Mouse (Mus musculus) layer of hippocampus, adult 6 months (tissue): ENCODE data around the gene Itgb2l. TPM values are rescaled to one million over a fixed set of nuclear protein-coding genes. Genes with fewer than 3 reads are reported as not detected.

Experiments
- long read RNA-seq, 2 experiments: library from polyadenylated mRNA; unstranded; transcript quantifications; one replicate each; pipeline ENCODE4 v2.0.0; 2019 to 2020
- polyA plus RNA-seq: library from polyadenylated mRNA; unstranded; fragments of <200 nt; fragmentation: Nextera tagmentation; gene quantifications from 2 replicates; pipeline ENCODE4 v1.2.3, GENCODE M21; 2021

Gene Itgb2l
- not detected in 2 replicates for polyA plus RNA-seq
- long read RNA-seq, experiment 1, result 0 reads
- long read RNA-seq, experiment 2, result 0 reads

DNA sequence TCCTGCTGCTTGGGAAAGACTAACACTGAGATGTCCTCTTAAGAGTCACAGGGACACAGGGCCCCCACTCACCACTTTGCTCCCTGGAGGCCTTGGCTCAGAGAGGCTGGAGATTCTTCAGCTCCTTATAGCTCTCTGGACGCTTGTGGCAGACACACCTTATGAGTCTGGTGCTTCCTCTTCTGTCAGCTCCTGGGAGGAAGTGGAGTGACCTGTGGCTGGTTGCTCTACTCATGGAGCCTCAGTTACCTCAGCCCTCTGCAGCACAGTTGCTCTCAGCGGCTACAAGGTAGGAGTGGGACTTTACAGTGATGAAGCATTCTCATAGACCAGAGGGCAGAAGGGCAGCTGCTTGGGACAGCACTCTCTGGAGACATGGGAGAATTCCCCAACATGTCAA lies at the start of gene Itgb2l:
Gene Itgb2l, minus strand, starts transcription at position 152 of the 400 bp plus-strand sequence.

DNA sequence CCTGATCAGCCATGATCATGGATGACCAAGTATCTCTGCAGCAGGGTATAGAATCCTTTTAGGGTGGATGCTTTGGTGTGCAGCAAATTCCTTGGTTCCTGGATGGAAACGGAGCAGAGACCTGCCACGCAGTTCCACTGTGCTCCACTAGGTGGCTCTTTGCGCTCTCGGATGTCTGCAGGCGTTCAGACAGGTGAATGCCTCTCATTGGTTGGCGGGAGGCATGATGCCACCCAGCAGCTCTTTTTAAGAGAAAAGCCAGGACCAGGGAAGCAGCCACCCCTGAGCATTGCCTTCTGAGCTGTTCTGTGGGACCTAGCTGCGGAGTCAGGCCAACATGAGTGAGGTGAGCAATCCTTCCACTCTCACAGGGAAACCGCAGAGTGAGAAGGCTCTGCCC lies 24.0 kb upstream of the Itgb2l start, which contains the start of gene Pcp4:
Gene Pcp4, plus strand, starts transcription at position 162 of the 400 bp plus-strand sequence.

Other genes starting within 250 kb of the Itgb2l start
- 1.8 and 2.1 TPM in 2 replicates for gene Sh3bgr, start 243.2 kb downstream of the Itgb2l start, polyA plus RNA-seq
- gene B3galt5, start 207.8 kb downstream of the Itgb2l start, polyA plus RNA-seq, result 8.8 and 12.0 TPM in 2 replicates
- gene Pcp4, start 24.0 kb upstream of the Itgb2l start, polyA plus RNA-seq, result 539 and 605 TPM in 2 replicates